Mouse (Mus musculus): Measurements from ENCODE around the gene Rcor3. TPM values are rescaled to one million over a fixed set of nuclear protein-coding genes. Genes with fewer than 3 reads are reported as not detected.

Rcor3 gene
- polyA plus RNA-seq, 1 experiment from 2014 or later, result 29.5 TPM

DNA sequence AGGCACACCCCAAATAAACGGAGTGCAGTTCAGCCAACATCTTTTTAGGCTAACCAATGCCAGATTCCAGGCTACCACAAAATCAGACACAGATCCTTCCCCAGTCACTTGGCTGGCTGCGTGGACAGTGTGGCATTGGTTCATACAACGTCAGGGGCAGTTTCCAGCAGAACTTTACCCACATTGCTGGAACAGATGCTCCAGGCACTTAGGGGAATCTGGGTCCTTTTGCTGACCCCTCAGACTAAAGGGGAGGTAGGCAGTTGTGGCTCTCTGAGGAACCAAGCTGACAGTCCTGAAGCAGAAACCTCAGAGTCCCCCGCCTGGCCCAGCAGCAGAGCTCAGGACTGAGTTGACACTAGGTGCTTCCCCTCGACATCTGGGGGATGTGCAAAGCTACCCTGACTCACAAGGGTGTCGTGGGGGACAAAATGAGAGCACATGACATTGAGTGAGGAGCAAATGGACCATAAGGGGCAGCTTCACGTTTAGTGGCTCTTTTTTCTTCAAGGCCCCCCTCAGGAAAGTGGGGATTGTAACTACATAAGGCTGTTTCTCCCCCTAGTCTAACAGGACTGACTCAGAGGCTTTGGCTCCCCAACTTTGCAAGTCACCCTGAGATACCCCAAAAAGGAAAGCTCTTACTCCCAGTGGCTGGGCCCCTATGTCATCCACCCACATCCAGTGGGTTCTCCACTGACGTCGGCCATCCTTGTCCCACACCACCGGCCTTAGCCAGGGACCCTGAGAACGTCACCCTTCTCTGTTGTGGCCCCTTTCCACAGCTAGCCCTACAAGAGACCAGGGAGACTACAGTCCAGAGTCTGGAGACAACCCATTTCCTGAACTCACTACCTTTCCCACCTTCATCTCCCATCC lies 46.9 kb downstream of the Rcor3 start:
- Histone ChIP-seq H3K9me3 (no peaks in the 10 kb centered on the region), H3K27ac (no peak overlapping the region), H3K4me1 (replicated peaks) (peaks cover 7% of the 10 kb centered on the region), H3K9ac (no peak overlapping the region), H3K27me3 (peaks cover 30% of the 10 kb centered on the region), H3K4me3 (no peak overlapping the region), H3K4me2 (no peak overlapping the region), H3K36me3 (no peaks in the 10 kb centered on the region)
- ATAC-seq (ENCODE audit: low FRiP score), result no peak
- 78% methylated on average over 11 of the region's 11 CpGs for whole genome bisulfite sequencing

DNA sequence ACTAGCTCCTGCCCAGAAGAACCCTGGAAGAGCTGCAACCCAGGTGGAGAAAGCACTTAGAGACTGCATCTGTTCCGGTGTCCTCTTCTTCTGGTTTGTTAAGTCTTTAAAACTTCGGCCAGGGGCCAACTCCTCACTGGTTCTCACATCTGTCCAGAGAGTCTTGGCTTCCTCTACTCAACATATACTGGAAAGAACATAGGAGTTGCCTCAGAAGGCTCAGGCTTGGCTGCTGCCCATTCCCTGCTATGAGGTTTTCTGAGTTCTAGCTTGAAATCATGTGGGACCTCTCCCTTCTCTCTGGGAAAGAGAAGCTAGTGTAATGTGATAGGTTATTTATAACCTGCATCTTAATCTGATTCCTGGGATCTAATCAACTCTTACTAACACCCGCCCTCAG lies 47.6 kb downstream of the Rcor3 start:
- Histone ChIP-seq H3K27me3 (peaks cover 30% of the 10 kb centered on the region), H3K9ac (no peak overlapping the region), H3K4me2 (no peak overlapping the region), H3K4me3 (no peak overlapping the region), H3K27ac (no peak overlapping the region), H3K9me3 (no peaks in the 10 kb centered on the region), H3K36me3 (no peaks in the 10 kb centered on the region), H3K4me1 (replicated peaks) (peaks cover 7% of the 10 kb centered on the region)
- no peak for ATAC-seq (ENCODE audit: low FRiP score)
- 84% methylated on average over 3 of the region's 3 CpGs for WGBS

DNA sequence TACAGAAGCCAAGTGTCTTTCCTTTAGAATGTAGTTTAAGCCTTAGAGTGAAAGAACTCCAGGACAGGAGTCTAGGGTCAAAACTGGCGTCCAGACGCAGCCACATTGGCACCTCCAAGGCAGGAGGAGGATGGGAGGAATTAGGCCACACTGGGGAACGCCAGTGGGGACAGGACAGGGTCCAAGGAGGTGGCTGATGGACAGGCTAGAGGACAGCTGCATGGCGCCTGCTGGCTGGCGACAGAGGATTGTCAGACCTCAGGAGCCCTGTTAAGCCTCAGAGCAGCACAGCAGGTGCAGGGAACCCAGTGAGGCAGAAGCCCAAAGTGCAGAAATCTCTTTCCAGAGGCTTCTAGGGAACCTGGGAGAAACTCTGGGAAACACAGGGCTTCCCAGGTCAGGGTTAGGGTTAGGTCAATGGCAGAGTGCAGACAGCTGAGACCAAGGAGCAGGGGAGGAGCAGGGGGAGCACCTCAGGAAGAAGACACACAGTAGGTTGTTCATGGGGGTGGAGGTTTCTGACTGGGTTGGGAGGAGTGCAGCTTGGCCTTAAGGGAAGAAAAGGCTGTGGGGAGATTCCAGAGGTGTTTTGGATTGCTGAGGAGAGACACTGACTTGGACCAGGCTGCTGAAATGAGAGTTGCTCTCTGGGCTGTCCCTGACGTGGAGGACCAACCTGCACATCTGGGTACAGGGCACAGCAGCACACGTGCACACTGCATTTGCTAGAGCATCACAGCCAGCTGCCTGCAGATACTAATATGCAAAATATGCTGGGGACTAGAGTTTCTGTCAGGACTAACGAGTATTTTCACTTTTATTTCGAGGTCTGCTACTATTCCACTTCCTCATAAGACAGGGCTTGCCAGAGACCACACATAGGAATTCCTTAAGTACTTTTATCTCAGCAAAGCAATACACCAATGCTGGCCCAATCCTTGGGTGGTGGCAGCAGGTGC lies 48.4 kb downstream of the Rcor3 start:
- H3K4me3 ChIP-seq, result no peak overlapping the region
- no peak overlapping the region for H3K27ac ChIP-seq
- H3K9ac ChIP-seq, result no peak overlapping the region
- no peak overlapping the region for H3K4me2 ChIP-seq
- 70% methylated on average over 9 of the region's 9 CpGs for WGBS
- no peaks in the 10 kb centered on the region for H3K36me3 ChIP-seq
- peaks cover 30% of the 10 kb centered on the region for H3K27me3 ChIP-seq
- H3K9me3 ChIP-seq, result no peaks in the 10 kb centered on the region
- no peak for ATAC-seq (ENCODE audit: low FRiP score)
- H3K4me1 ChIP-seq (replicated peaks), result peaks cover 7% of the 10 kb centered on the region

DNA sequence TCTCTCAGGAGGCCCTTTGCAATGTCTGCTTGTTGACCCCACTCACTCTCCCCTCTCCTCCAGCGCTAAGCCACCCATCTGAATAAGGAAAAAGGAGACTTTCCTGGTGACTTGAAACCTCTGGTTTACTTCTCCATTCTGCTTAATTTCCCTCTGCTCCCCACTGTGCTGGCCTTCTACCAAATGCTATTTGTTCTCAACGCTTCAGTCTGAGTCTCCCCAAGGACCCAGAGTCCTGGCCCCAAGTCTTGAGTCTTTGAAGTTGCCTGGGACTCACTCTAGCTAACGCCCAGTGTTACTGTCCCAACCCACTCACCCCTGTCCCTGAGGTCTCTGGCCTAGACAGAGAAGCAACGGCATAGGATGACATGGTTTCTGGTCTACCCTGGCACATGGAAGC lies 49.9 kb downstream of the Rcor3 start:
- Histone ChIP-seq H3K36me3 (no peaks in the 10 kb centered on the region), H3K4me2 (no peak overlapping the region), H3K27ac (no peak overlapping the region), H3K27me3 (peaks cover 30% of the 10 kb centered on the region), H3K9ac (no peak overlapping the region), H3K4me3 (no peak overlapping the region), H3K9me3 (no peaks in the 10 kb centered on the region), H3K4me1 (replicated peaks) (peaks cover 7% of the 10 kb centered on the region)
- no peak for ATAC-seq (ENCODE audit: low FRiP score)
- WGBS, result 80% methylated on average over 4 of the region's 4 CpGs

DNA sequence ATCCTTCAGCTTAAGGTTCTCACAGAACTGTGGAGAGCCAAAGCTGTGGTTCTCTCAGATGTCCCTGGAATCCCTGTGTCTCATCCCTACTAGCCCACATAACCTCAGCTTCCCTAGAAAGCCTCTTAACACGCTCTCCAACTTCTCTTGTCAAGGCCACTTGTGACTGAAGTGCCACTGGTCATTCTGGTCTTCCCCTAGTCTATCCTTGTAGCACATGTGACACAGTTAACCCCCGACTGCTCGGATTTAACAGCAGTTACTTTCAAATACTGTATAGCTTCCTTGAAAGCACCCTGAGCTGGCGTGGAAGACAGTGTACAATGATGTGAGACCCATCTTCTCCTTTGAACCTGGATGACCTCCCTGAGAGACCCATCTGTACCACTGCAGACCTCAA lies 50.8 kb downstream of the Rcor3 start:
- 79% methylated on average over 4 of the region's 4 CpGs for WGBS
- Histone ChIP-seq H3K27me3 (peaks cover 29% of the 10 kb centered on the region), H3K9me3 (no peaks in the 10 kb centered on the region), H3K4me2 (no peak overlapping the region), H3K9ac (no peak overlapping the region), H3K36me3 (no peaks in the 10 kb centered on the region), H3K4me1 (replicated peaks) (peaks cover 5% of the 10 kb centered on the region), H3K27ac (no peak overlapping the region), H3K4me3 (no peak overlapping the region)
- ATAC-seq (ENCODE audit: low FRiP score), result no peak

DNA sequence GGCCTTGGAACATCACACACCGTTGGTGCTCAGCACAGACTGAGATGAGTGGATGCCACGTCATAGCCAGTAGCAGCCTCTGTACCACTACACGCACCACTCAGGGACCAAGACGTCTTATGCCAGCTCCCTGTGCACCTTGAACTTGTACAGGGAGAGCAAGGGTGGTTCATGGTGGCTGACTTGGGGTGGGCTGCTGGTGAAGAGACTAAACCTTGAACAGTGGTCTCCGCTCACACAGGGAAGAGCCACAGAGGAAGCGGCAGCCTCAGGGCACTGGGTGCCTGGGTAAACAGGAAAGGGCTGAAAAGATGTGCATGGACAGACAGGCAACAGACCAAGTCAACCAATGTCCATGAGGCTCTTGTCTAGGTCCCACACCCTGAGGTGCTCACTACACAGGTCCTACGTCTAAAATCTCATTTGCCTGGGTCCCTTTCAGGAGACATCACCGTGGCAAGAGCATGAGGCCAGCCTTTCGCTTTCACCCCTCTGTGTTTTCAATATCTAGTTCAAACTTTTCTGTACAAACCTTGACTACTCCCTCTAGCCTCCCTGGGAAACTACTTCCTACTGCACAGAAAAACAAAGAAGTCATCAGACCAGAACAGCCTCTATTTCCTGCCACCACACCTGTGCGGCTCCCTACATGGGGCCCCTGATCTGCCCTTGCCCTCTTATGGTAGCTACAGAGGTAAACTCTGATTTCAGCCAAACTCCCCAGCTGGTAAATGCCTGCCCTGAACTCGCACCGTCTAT lies 51.4 kb downstream of the Rcor3 start:
- Histone ChIP-seq H3K9me3 (no peaks in the 10 kb centered on the region), H3K27me3 (peaks cover 22% of the 10 kb centered on the region), H3K4me2 (no peak overlapping the region), H3K9ac (no peak overlapping the region), H3K36me3 (no peaks in the 10 kb centered on the region), H3K4me1 (replicated peaks) (no peaks in the 10 kb centered on the region), H3K4me3 (no peak overlapping the region), H3K27ac (no peak overlapping the region)
- 86% methylated on average over 12 of the region's 12 CpGs for WGBS
- ATAC-seq (ENCODE audit: low FRiP score), result no peak

DNA sequence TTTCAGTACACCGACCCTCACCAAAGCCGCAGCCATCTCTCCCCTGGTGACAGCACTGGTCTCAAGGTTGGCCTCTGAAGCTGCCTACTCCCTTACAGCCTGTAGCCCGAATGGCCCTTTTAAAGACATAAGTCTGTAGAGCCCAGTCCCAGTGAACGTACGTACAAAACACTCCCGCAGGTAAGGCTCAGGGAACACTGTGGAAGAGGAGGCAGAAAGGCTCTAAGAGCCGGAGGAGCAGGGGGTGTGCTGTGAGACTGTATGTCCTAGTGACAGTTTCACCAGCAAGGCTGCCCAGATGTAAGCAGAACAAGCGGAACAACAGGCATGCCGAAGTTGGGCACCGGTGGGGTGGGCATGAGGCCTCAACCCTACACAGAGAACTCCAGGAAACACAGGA lies 52.6 kb downstream of the Rcor3 start:
- no peaks in the 10 kb centered on the region for H3K9me3 ChIP-seq
- 93% methylated on average over 10 of the region's 10 CpGs for WGBS
- peaks cover 10% of the 10 kb centered on the region for H3K27me3 ChIP-seq
- H3K9ac ChIP-seq, result no peak overlapping the region
- no peaks in the 10 kb centered on the region for H3K36me3 ChIP-seq
- no peaks in the 10 kb centered on the region for H3K4me1 ChIP-seq (replicated peaks)
- H3K27ac ChIP-seq, result no peak overlapping the region
- no peak for ATAC-seq (ENCODE audit: low FRiP score)
- H3K4me3 ChIP-seq, result no peak overlapping the region
- H3K4me2 ChIP-seq, result no peak overlapping the region

DNA sequence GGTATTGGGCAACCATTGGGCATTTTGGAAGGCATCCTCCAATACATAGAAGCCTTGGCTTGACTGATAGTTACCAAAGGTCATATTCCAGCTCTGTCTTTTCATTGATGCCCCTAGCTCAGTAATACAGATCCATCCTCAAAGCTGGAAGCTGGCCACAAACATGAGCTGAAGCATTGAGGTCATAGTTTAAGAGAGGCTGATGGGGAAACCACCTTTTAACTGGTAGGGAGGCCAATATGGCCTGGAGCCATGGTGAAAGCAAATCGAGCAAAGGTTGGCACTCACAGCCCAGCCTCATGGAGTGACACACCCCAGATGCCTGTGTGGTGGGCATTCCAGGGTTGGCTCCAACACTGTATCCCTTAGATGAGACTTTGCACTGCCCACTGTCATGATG lies 55.2 kb downstream of the Rcor3 start:
- Histone ChIP-seq H3K9ac (no peak overlapping the region), H3K4me2 (no peak overlapping the region), H3K9me3 (no peaks in the 10 kb centered on the region), H3K4me1 (replicated peaks) (no peaks in the 10 kb centered on the region), H3K27me3 (no peaks in the 10 kb centered on the region), H3K4me3 (no peak overlapping the region), H3K27ac (no peak overlapping the region), H3K36me3 (no peaks in the 10 kb centered on the region)
- WGBS, result 85% methylated on average over 1 of the region's 1 CpGs
- ATAC-seq (ENCODE audit: low FRiP score), result no peak

DNA sequence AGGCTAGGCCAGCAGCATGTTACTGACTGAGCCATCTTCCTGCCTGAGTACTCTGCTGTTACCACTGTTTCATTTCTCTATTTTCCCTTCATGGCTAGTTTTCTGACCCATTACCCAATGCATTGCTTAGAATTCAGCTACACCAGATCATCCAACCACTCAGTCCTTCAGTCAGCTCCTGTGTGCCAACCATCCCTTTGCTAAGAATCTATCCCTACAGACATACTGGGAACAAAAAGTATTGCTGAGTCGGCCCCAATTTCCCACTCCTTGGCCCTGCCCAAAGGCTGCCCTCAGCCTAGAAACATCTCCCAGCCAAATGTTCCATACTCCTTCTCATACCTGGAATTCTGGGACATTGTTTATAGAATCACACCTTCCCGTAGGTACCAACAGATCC lies 56.7 kb downstream of the Rcor3 start:
- 92% methylated on average over 2 of the region's 2 CpGs for WGBS
- no peaks in the 10 kb centered on the region for H3K9me3 ChIP-seq
- no peaks in the 10 kb centered on the region for H3K4me1 ChIP-seq (replicated peaks)
- ATAC-seq (ENCODE audit: low FRiP score), result no peak
- H3K27ac ChIP-seq, result no peak overlapping the region
- no peak overlapping the region for H3K4me2 ChIP-seq
- H3K4me3 ChIP-seq, result no peak overlapping the region
- no peak overlapping the region for H3K9ac ChIP-seq
- no peaks in the 10 kb centered on the region for H3K27me3 ChIP-seq
- no peaks in the 10 kb centered on the region for H3K36me3 ChIP-seq

DNA sequence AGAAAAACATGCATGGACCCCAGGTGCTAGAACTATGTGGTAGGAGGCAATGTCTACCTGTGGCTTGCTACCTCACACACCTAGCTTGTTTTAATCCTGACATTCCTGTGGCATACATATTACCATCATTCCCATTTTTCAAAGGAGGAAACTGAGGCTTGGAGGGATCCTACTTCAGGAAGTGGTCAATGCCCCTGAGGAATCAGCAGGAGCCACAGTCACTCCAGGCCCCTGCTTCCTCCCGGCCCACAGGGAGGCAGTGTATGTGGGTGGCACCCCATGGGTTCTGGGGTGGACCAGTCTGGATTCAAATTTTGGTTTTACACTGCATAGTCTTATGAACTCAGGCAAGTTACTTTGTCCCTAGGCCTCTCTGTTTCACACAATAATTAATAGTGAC lies 58.7 kb downstream of the Rcor3 start:
- ATAC-seq (ENCODE audit: low FRiP score), result no peak
- H3K27me3 ChIP-seq, result no peaks in the 10 kb centered on the region
- no peaks in the 10 kb centered on the region for H3K4me1 ChIP-seq (replicated peaks)
- H3K4me2 ChIP-seq, result no peak overlapping the region
- no peak overlapping the region for H3K27ac ChIP-seq
- H3K9me3 ChIP-seq, result no peaks in the 10 kb centered on the region
- no peak overlapping the region for H3K9ac ChIP-seq
- H3K4me3 ChIP-seq, result no peak overlapping the region
- 97% methylated on average over 1 of the region's 1 CpGs for WGBS
- H3K36me3 ChIP-seq, result no peaks in the 10 kb centered on the region

DNA sequence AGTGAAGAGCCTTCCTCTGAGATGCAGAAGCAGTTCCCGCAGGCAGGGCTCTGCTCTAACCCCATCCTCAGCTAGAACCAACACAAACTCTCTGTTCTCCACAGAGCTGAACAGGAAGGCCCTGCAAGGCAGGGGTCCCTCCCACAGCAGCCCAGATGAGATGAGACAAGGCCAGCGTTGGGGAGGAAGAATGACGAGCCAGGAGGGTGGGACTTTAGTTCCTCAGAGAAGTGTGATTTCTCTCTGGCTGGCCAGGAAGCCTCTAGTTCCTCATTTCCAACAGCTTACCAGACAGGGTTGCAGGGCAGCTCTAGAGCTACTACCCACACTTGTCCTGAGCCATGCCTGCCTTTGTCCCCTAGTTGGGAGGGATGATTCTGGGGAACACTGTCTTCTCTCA lies 59.5 kb downstream of the Rcor3 start:
- H3K9ac ChIP-seq, result no peak overlapping the region
- no peaks in the 10 kb centered on the region for H3K27me3 ChIP-seq
- 63% methylated on average over 3 of the region's 3 CpGs for WGBS
- no peak for ATAC-seq (ENCODE audit: low FRiP score)
- H3K4me2 ChIP-seq, result no peak overlapping the region
- no peaks in the 10 kb centered on the region for H3K4me1 ChIP-seq (replicated peaks)
- no peaks in the 10 kb centered on the region for H3K36me3 ChIP-seq
- H3K27ac ChIP-seq, result no peak overlapping the region
- no peaks in the 10 kb centered on the region for H3K9me3 ChIP-seq
- no peak overlapping the region for H3K4me3 ChIP-seq

All from hindbrain, embryonic 13.5 days (tissue).